Mouse (Mus musculus) CH12.LX (cell line): Measurements from ENCODE around the gene Matn3. TPM values are rescaled to one million over a fixed set of nuclear protein-coding genes. Genes with fewer than 3 reads are reported as not detected.

Source experiments
- DNase-seq: peaks from one replicate; pipeline ENCODE4 v3.0.0-alpha.2; 2013; ENCODE audit errors: extremely low read depth
- H3K27ac ChIP-seq: 2 replicates; pipeline ENCODE4 v1.5.1; 2012; ENCODE audit warnings: low read depth, mild to moderate bottlenecking, control low read depth, moderate library complexity; ENCODE audit not compliant: insufficient read depth
- H3K27me3 ChIP-seq: replicated peaks from 2 replicates; pipeline ENCODE3; 2012; ENCODE audit warnings: inconsistent platforms
- H3K36me3 ChIP-seq, 2 experiments: replicated peaks in 1 of 2; 2 replicates each; pipeline versions ENCODE3 to v1.6.1; 2012; ENCODE audit warnings: inconsistent platforms in 1 of 2, low read length in 1 of 2, mild to moderate bottlenecking in 1 of 2, mixed read lengths in 1 of 2, moderate library complexity in 1 of 2; ENCODE audit not compliant: control insufficient read depth in 1 of 2, insufficient read depth in 1 of 2
- H3K4me1 ChIP-seq, 2 experiments: 2 replicates each; pipeline ENCODE4 v1.6.1; 2012; ENCODE audit warnings: inconsistent platforms in 1 of 2, moderate library complexity in 1 of 2; ENCODE audit not compliant: insufficient read depth in 2 of 2, control insufficient read depth in 1 of 2
- H3K4me2 ChIP-seq: 2 replicates; pipeline ENCODE4 v1.6.1; 2012; ENCODE audit warnings: low read depth, mild to moderate bottlenecking, control low read depth; ENCODE audit not compliant: poor library complexity, insufficient read depth, severe bottlenecking
- H3K4me3 ChIP-seq, 3 experiments: fragments of 150-350 bp in 1 of 3; sonication (generic) in 1 of 3; replicated peaks in 1 of 3; 2 replicates each; pipeline versions ENCODE3 to v1.5.1; 2011 to 2012; ENCODE audit warnings: low read depth in 2 of 3, low read length in 2 of 3, mild to moderate bottlenecking in 2 of 3, moderate library complexity in 2 of 3, control low read depth in 1 of 3, improper control_type of control experiment in 1 of 3, inconsistent platforms in 1 of 3, mixed read lengths in 1 of 3; ENCODE audit not compliant: poor library complexity in 1 of 3
- H3K79me2 ChIP-seq: replicated peaks from 2 replicates; pipeline ENCODE4 v1.6.1; 2012; ENCODE audit warnings: mild to moderate bottlenecking, moderate library complexity; ENCODE audit not compliant: control insufficient read depth, poor library complexity, insufficient read depth, severe bottlenecking; ENCODE audit errors: extremely low read depth
- H3K9ac ChIP-seq: 2 replicates; pipeline ENCODE4 v1.6.1; 2012; ENCODE audit warnings: low read depth, mild to moderate bottlenecking, control low read depth, moderate library complexity; ENCODE audit not compliant: insufficient read depth
- H3K9me3 ChIP-seq: replicated peaks from 2 replicates; pipeline ENCODE3; 2012; ENCODE audit warnings: low read length, inconsistent platforms, mixed read lengths
- BHLHE40 ChIP-seq: IDR thresholded peaks from 2 replicates; pipeline ENCODE4 v1.6.1; 2011; ENCODE audit warnings: mild to moderate bottlenecking, low read depth, low read length, improper control_type of control experiment
- CHD1 ChIP-seq: IDR thresholded peaks from 2 replicates; pipeline ENCODE4 v1.6.1; 2012; ENCODE audit warnings: low read depth, low read length, improper control_type of control experiment, inconsistent platforms
- CHD2 ChIP-seq: IDR thresholded peaks from 2 replicates; pipeline ENCODE4 v1.6.1; 2011; ENCODE audit warnings: low read length, improper control_type of control experiment
- EP300 ChIP-seq: IDR thresholded peaks from 2 replicates; pipeline ENCODE4 v1.6.1; 2011; ENCODE audit warnings: low read length, improper control_type of control experiment
- ETS1 ChIP-seq: conservative IDR thresholded peaks from 2 replicates; pipeline ENCODE4 v1.6.1; 2012; ENCODE audit warnings: low read depth, mild to moderate bottlenecking, inconsistent platforms, low read length, improper control_type of control experiment, moderate library complexity
- GABPA ChIP-seq: IDR thresholded peaks from 2 replicates; pipeline ENCODE4 v1.6.1; 2012; ENCODE audit warnings: low read depth, low read length, improper control_type of control experiment, inconsistent platforms; ENCODE audit not compliant: insufficient replicate concordance
- IRF4 ChIP-seq: IDR thresholded peaks from 2 replicates; pipeline ENCODE4 v1.6.1; 2014; ENCODE audit warnings: low read depth, mild to moderate bottlenecking, inconsistent platforms, low read length, improper control_type of control experiment
- JUND ChIP-seq: conservative IDR thresholded peaks from 2 replicates; pipeline ENCODE4 v1.6.1; 2011; ENCODE audit warnings: low read depth, low read length, improper control_type of control experiment
- KAT2A ChIP-seq: IDR thresholded peaks from 2 replicates; pipeline ENCODE4 v1.6.1; 2012; ENCODE audit warnings: low read length, improper control_type of control experiment, inconsistent platforms; ENCODE audit not compliant: insufficient replicate concordance
- MAFK ChIP-seq: IDR thresholded peaks from 2 replicates; pipeline ENCODE4 v1.6.1; 2011; ENCODE audit warnings: low read length, improper control_type of control experiment; ENCODE audit not compliant: insufficient replicate concordance
- MAX ChIP-seq: IDR thresholded peaks from 2 replicates; pipeline ENCODE4 v1.6.1; 2011; ENCODE audit warnings: low read length, improper control_type of control experiment
- MEF2A ChIP-seq: IDR thresholded peaks from 2 replicates; pipeline ENCODE4 v1.6.1; 2014; ENCODE audit warnings: low read depth, mild to moderate bottlenecking, inconsistent platforms, low read length, improper control_type of control experiment, borderline replicate concordance
- MXI1 ChIP-seq: IDR thresholded peaks from 2 replicates; pipeline ENCODE4 v1.6.1; 2011; ENCODE audit warnings: mild to moderate bottlenecking, low read depth, low read length, improper control_type of control experiment
- MYC ChIP-seq: IDR thresholded peaks from 2 replicates; pipeline ENCODE4 v1.6.1; 2011; ENCODE audit warnings: low read depth, mild to moderate bottlenecking, improper control_type of control experiment, low read length
- NRF1 ChIP-seq: IDR thresholded peaks from 2 replicates; pipeline ENCODE4 v1.6.1; 2014; ENCODE audit warnings: low read depth, mild to moderate bottlenecking, inconsistent platforms, low read length, improper control_type of control experiment, moderate library complexity
- POLR2A ChIP-seq: IDR thresholded peaks from 2 replicates; pipeline ENCODE4 v1.6.1; 2011; ENCODE audit warnings: low read depth, mild to moderate bottlenecking, improper control_type of control experiment, low read length
- RAD21 ChIP-seq: IDR thresholded peaks from 2 replicates; pipeline ENCODE4 v1.6.1; 2011; ENCODE audit warnings: low read depth, mild to moderate bottlenecking, low read length, improper control_type of control experiment, moderate library complexity
- RCOR1 ChIP-seq: conservative IDR thresholded peaks from 2 replicates; pipeline ENCODE4 v1.6.1; 2012; ENCODE audit warnings: low read depth, mild to moderate bottlenecking, inconsistent platforms, low read length, improper control_type of control experiment
- SIN3A ChIP-seq: IDR thresholded peaks from 2 replicates; pipeline ENCODE4 v1.6.1; 2012; ENCODE audit warnings: low read length, improper control_type of control experiment, inconsistent platforms
- SMC3 ChIP-seq: IDR thresholded peaks from 2 replicates; pipeline ENCODE4 v1.6.1; 2011; ENCODE audit warnings: low read depth, low read length, improper control_type of control experiment
- TBP ChIP-seq: conservative IDR thresholded peaks from 2 replicates; pipeline ENCODE4 v1.6.1; 2011; ENCODE audit warnings: low read depth, low read length, improper control_type of control experiment
- TCF12 ChIP-seq: IDR thresholded peaks from 2 replicates; pipeline ENCODE4 v1.6.1; 2014; ENCODE audit warnings: low read depth, mild to moderate bottlenecking, inconsistent platforms, low read length, improper control_type of control experiment
- UBTF ChIP-seq: IDR thresholded peaks from 2 replicates; pipeline ENCODE4 v1.6.1; 2012; ENCODE audit warnings: low read depth, mild to moderate bottlenecking, inconsistent platforms, low read length, improper control_type of control experiment, moderate library complexity
- USF2 ChIP-seq: conservative IDR thresholded peaks from 2 replicates; pipeline ENCODE4 v1.6.1; 2011; ENCODE audit warnings: low read depth, low read length, improper control_type of control experiment
- ZC3H11A ChIP-seq: IDR thresholded peaks from 2 replicates; pipeline ENCODE4 v1.6.1; 2012; ENCODE audit warnings: low read depth, mild to moderate bottlenecking, inconsistent platforms, low read length, improper control_type of control experiment
- ZMIZ1 ChIP-seq: IDR thresholded peaks from 2 replicates; pipeline ENCODE4 v1.6.1; 2012; ENCODE audit warnings: low read depth, mild to moderate bottlenecking, inconsistent platforms, low read length, improper control_type of control experiment
- dilution Hi-C: fragments of 300-500 bp; cut with MboI; formaldehyde crosslinking; loops from 2 replicates; pipeline ENCODE4 v1.14.3; 2020; ENCODE audit warnings: low sequenced_read_pairs; ENCODE audit not compliant: extremely low pct_unique_long_range_greater_than_20kb, extremely low pct_ligation_motif_present
- in situ Hi-C: fragments of 300-500 bp; cut with MboI; formaldehyde crosslinking; loops from 3 replicates; pipeline ENCODE4 v1.14.3; 2019; ENCODE audit warnings: low sequenced_read_pairs, low pct_ligation_motif_present, low pct_unique_long_range_greater_than_20kb, mixed read lengths
- polyA plus RNA-seq: library from polyadenylated mRNA; unstranded; fragments of >175 nt; gene quantifications from 2 replicates; pipeline ENCODE4 v1.2.1, GENCODE M21; 2012; ENCODE audit warnings: low read depth; ENCODE audit not compliant: insufficient read length
- total RNA-seq, 2 experiments: library from RNA; depleted of rRNA; stranded (reverse); fragments of 300-350 nt in 1 of 2; fragments of >200 nt in 1 of 2; gene quantifications; 2 replicates each; pipeline ENCODE4 v1.2.3; 2012 to 2014

Matn3 gene
- total and polyA plus RNA-seq, 3 experiments, result not detected

DNA sequence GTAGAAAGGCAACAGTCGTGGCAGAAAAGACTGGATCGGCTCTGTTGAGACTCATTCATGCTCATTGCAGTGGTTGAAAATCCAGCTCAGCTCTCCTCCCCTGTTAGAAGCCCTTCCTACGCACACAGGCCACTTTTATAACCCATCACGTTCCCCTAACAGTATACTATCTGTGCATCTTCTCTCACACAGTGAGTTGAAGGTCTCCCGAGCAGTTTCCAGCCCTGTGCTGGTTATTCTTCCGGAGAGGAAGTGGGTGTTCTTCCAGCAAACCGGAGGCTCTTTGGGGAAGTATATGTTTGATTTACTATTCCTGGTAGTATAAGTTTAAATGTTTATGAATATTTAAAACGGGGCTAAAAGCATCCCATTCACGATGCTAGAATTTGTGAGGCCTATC, 566 bp upstream of the Matn3 start:
- in situ Hi-C loops, result no loop called here
- Histone ChIP-seq H3K9me3 (no peaks in the 10 kb centered on the region), H3K4me3 (no peak overlapping the region)

DNA sequence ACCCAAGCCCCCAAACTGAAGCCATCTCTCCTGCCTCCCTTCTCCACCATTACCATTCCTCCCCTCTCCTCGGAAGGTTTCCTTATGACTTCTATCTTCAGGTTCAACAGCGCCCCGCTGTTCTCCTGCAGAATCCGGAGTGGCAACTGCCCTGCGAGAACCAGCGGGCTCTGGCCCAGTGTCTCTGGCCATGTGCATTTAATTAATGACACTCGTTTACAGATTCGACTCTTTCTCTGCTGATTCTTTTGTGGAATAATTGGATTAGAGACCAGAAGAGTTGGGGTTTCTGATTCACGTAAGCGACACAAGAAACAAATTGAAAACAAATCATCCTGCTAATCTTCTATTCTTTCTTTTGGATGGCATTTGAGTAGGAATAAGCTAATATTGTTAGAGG, 5.4 kb downstream of the Matn3 start:
- peaks cover 0 to 2% of the 10 kb centered on the region in 2 experiments; a peak in 1 of 4 replicates for H3K4me1 ChIP-seq
- no peaks in the 10 kb centered on the region for H3K36me3 ChIP-seq
- H3K9me3 ChIP-seq, result no peaks in the 10 kb centered on the region
- in situ Hi-C loops, result no loop called here
- H3K27ac ChIP-seq, result no peak overlapping the region
- H3K79me2 ChIP-seq, result no peaks in the 10 kb centered on the region
- DNase-seq, result no peak
- TF ChIP-seq NRF1 (no peak), SIN3A (no peak), USF2 (no peak), JUND (no peak), EP300 (no peak), KAT2A (no peak), CHD1 (no peak), ZC3H11A (no peak), SMC3 (no peak), MYC (no peak), RAD21 (no peak), TCF12 (no peak), ZMIZ1 (no peak), MAX (no peak), CHD2 (no peak), MAFK (no peak), BHLHE40 (no peak)
- dilution Hi-C loops, result no loop called here
- H3K9ac ChIP-seq, result no peak overlapping the region
- no peak overlapping the region for H3K4me2 ChIP-seq
- no peaks in the 10 kb centered on the region for H3K27me3 ChIP-seq
- H3K4me3 ChIP-seq, result no peak overlapping the region

More for the DNA sequence above, 566 bp upstream of the Matn3 start:
- Histone ChIP-seq H3K79me2 (no peaks in the 10 kb centered on the region), H3K4me1 (peaks cover 2 to 5% of the 10 kb centered on the region in 2 experiments; a peak in 2 of 4 replicates), H3K9ac (no peak overlapping the region), H3K27me3 (no peaks in the 10 kb centered on the region), H3K4me2 (no peak overlapping the region), H3K27ac (no peak overlapping the region), H3K36me3 (no peaks in the 10 kb centered on the region)
- DNase-seq, result no peak
- TF ChIP-seq MXI1 (no peak), GABPA (no peak), KAT2A (no peak), TBP (no peak), UBTF (no peak), CHD1 (no peak), BHLHE40 (no peak), JUND (no peak), IRF4 (no peak), ETS1 (no peak), SIN3A (no peak), POLR2A (no peak), RCOR1 (no peak), MEF2A (no peak)
- dilution Hi-C loops, result no loop called here
